Mouse (Mus musculus) spleen, postnatal 10 days (tissue): ENCODE results near the gene Cyp46a1.
A peak's percentile ranks its signal among the peaks of the same experiment; 100 is the strongest.

Source experiments
- DNase-seq, 2 experiments: peaks; one replicate each; pipeline ENCODE4 v3.0.0; 2021 to 2022; ENCODE audit warnings: low spot score in 2 of 2

Cyp46a1 gene

DNA sequence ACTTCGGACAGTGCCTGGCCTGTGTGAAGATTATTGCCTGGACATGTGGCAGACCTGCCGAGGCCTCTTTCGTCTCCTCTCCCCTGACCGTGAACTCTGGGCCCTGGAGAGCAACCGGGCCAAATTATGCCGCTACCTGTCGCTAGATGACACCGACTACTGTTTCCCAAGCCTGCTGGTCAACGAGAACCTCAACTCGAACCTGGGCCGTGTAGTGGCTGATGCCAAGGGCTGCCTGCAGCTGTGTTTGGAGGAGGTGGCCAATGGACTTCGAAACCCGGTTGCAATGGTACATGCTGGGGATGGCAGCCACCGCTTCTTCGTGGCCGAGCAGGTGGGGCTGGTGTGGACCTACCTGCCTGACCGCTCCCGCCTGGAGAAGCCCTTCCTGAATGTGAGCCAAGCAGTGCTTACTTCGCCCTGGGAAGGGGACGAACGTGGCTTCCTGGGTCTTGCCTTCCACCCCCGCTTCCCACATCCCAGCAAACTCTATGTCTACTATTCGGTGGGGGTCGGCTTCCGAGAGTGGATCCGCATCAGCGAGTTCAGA lies 22.4 kb upstream of the Cyp46a1 start:
- no peak for DNase-seq

- no peak for DNase-seq
Measured at GRCm38 (mm10) chr12:108312432-108312851, 21.7 kb upstream of the Cyp46a1 start.

- no peak for DNase-seq
Measured at GRCm38 (mm10) chr12:108313244-108313772, 20.9 kb upstream of the Cyp46a1 start.

GRCm38 (mm10) chr12:108315818-108316217 lies 18.4 kb upstream of the Cyp46a1 start:
- no peak for DNase-seq

- no peak for DNase-seq
Measured at GRCm38 (mm10) chr12:108316655-108317054, 17.5 kb upstream of the Cyp46a1 start.

DNA sequence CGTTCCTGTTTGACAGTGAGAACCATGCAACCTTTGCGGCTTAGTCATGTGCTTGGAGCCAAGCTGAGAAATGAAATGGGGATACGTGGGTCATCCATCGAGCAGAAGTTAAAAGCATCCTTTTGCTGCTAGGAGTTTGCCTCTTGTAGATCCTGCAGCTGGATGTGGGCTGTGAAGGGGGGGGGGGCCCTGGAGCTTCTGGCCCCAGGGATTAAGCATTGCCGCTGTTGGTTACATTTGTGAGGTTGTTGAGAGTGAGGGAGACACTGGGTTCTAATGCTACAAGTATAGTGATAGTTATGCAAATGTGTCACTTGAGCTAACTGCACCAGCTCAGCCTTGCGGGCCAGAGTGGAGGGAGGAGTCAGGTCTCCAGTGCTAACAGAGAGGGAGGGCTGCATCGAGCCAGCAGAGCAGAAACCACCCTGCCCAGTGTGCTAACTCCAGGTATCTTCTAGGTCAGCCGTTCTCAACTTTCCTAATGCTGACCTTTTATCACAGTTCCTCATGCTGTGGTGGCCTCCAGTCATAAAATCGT lies 16.9 kb upstream of the Cyp46a1 start:
- no peak for DNase-seq

GRCm38 (mm10) chr12:108317826-108318430 lies 16.3 kb upstream of the Cyp46a1 start:
- no peak for DNase-seq

DNA sequence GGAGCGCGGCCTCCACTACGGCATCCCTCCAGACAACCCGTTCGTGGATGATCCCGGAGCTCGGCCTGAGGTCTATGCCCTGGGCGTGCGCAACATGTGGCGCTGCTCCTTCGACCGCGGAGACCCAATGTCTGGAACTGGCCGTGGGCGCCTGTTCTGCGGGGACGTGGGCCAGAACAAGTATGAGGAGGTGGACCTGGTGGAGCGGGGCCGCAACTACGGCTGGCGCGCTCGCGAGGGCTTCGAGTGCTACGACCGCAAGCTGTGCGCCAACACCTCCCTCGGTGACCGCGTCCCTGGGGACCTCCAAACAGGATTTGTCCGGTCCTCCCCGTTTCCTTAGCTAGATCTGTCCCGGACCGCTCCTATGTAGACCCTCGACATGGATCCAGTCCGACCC lies 15.7 kb upstream of the Cyp46a1 start:
- no peak for DNase-seq

DNA sequence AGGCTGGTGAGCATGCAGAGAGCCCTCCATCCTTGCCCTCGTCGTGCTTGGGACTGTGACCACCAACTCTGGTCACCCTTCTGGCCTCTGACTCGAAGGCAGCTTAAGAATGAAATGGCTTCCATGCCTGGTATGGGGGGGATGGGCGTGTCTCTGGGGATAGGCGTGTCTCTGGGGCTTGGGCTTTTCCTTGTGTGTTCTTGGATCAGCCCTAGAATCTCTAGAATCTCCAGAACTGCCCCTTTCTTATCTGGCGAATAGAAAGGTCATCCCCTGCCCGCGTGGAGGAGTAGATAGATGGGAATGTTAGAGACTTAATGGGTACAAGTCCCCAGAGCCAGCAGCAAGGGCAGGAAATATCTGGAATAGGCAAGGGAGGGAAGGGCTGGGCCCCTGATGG lies 14.1 kb upstream of the Cyp46a1 start:
- no peak for DNase-seq

GRCm38 (mm10) chr12:108326401-108326800 lies 7.8 kb upstream of the Cyp46a1 start:
- no peak for DNase-seq

GRCm38 (mm10) chr12:108327889-108328491 lies 6.2 kb upstream of the Cyp46a1 start:
- no peak for DNase-seq

DNA sequence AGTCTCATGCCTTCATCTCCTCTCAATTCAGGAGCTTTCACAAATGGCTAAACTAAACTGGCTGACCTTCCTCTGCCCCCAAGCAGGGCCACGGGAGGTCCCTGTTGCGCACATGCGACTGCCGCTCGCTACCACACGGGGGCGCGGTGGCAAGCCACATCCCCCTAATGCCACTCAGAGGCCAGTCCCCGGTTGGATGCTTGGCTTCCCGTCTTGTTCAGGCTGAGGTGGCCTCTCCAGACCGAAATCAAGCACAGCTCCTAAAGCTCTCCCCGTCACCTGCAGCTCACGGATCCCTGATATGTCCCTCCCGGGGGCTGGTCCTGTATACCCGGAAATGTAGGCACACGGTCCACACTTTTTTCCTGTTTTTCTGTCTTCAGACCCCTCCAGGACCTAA lies 1.1 kb upstream of the Cyp46a1 start:
- DNase-seq, result peak; percentile 26 to 74

DNA sequence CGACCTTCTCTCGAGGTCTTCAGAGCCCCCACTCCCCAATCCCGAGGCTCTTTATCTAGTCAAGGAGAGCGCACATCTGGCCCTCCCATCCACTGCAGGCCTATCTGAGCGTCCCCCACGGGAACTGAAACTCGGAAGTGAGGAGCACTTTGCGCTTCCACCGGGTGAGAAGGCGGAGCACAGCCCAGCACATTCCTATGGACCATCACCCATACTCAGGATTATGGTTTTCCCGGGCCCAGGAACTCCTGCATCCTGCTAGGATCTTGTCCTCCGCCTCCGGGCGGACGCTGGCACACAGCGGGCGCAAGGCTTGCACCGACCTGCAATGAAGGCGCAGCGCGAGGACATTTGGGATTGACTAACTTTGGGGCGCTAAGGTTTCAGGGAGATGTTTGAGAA lies 699 bp upstream of the Cyp46a1 start:
- peak in 1 of 2 experiments; percentile 30 for DNase-seq

DNA sequence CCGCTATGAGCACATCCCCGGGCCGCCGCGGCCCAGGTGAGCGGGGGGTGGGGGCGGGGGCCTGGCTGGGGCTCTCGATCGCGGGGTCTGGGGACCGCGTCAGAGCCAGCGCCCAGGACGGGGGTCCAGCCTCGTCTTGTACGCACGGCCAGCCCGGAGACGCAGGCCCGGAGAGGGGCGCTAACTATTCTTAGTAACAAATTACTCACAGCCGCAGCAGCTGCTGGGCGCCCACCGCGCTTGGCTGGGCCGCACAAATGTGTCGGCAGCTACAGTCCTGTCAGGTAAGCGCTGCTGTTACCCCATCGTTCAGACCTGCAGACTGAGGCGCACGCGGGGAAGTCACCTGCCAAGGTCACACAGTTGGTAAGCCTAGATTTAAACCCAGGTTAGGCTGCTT lies 348 bp downstream of the Cyp46a1 start:
- no peak for DNase-seq

GRCm38 (mm10) chr12:108338572-108339190 lies 4.5 kb downstream of the Cyp46a1 start:
- DNase-seq, result peak in 1 of 2 experiments; percentile 29

- no peak for DNase-seq
Measured at GRCm38 (mm10) chr12:108348151-108348550, 14.0 kb downstream of the Cyp46a1 start.

GRCm38 (mm10) chr12:108349026-108349425 lies 14.8 kb downstream of the Cyp46a1 start:
- DNase-seq, result no peak

GRCm38 (mm10) chr12:108350931-108351330 lies 16.8 kb downstream of the Cyp46a1 start:
- DNase-seq, result no peak

GRCm38 (mm10) chr12:108352371-108353136 lies 18.4 kb downstream of the Cyp46a1 start:
- DNase-seq, result no peak

- DNase-seq, result no peak
Measured at GRCm38 (mm10) chr12:108354284-108354683, 20.1 kb downstream of the Cyp46a1 start.

- DNase-seq, result no peak
Measured at GRCm38 (mm10) chr12:108355271-108355670, 21.1 kb downstream of the Cyp46a1 start.

- DNase-seq, result no peak
Measured at GRCm38 (mm10) chr12:108355986-108356385, 21.8 kb downstream of the Cyp46a1 start.
